Mouse (Mus musculus) cerebellum, postnatal 25 days (tissue): Measurements from ENCODE around the gene Folh1.
"Not testable (repeated sequence)": the region's sequence is repeated elsewhere in the genome, so short reads cannot be mapped to it uniquely, and the experiment has no call there.

ENCODE experiments used
- DNase-seq, 2 experiments: peaks; one replicate each; pipeline ENCODE4 v3.0.0; 2021; ENCODE audit warnings: mixed read lengths in 2 of 2

Gene Folh1

DNA sequence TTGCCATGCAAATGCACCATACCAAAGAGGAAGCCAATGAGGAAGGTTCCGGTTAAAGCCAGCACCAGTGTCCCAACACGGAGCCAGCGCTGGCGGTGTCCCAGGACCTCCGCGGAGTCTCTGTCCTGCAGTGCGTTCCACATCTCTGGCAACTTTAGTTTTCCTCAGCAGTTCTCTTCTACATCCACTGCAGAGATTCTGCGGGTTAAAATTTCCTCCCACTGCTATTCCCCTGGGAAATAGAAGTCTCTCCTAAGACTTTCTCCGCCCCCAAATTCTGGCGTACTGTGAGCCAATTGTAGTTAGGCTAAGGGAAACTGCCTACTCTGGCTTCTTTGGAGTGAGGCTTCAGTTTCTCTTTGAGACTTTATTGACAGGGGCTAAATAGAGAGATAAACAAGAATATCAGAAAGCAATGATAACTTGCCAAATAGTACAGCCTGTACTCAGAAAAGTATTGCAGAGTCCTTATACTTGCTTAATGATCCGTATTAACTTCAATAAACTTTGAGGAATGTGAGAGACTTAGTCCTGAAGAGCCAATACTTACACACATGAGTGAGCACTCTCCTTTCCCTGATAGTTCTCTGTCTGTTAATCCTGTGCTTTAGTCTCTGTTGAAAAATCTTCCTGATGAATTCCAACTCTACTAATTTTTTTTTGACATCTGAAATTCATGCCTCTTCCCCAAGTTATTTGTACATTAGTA is at the start of gene Folh1:
Gene Folh1 (minus strand): TSS at position 327 of the 709 bp plus-strand sequence.
- DNase-seq, result peak; percentile 15 to 47

DNA sequence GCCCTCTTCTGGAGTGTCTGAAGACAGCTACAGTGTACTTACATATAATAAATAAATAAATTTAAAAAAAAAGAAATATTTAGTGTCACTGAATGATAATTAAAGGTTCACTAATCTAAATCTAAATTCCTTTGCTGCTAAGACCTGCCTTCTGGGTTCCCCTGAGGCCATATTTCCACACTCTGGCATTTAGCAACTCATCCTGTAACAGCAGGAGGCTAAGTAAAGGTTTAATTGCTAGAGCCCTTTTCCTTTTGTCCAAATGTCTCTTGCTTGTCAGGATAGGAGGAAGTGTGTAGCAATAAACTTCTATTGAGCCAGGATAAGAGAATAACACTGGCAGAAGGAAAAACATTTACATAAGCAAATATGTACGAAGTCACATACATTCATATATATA is 40.7 kb upstream of the Folh1 start:
- no peak for DNase-seq

DNA sequence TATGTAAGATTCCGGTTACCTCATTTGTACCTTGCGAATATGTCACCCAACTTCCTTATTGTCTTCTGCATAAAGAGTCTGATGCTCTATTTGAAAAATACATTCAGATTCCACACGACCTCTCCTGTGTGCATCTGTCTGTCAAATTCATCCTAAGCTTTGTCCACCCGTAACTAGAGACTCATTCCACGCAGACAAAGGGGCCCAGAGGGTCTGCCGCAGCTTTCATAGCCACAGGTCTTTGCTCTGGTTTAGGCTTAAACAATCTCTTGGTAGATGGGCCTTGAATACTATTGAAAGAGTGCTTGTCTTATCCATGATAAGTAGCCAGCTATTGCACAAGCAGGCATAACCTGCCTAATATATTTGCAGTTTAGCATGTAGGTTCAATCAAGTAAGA is 40.0 kb upstream of the Folh1 start:
- not testable (repeated sequence) for DNase-seq

DNA sequence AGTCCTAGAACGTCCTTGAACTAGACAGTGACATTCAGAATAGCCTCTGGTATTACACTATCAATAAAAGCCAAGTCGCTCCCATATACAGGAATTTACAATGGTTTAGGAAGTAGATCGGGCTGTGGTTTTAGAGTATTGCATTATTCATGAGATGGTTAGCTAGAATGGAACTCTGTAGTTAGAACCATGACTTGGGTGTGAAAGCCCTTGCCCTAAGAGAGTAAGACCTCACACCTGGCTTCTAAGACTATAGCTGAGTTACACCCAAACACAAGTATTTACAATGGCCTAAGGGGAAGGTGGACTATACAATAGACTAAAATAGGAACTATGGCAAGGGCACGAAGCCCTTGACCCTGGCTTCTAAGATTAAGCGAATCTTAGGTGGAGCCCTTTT is 39.5 kb upstream of the Folh1 start:
- not testable (repeated sequence) for DNase-seq

DNA sequence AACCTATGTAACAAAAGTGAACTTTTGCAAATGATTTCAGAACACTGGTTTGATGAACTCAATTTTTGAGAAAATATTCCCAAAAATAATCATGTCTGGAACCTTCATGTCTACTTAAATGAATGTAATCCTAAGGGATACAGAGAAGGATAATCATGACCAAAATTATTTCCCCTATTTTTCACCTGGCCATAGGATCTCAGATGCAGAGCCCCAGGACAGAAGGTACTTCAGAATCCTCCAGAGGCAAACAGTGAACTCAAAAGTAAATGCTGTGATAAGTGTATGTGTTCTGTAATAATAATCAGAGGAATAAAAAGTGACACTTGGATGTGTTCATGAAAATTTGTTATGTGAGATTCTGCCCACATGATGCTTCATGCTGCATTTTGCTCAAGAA is 19.0 kb upstream of the Folh1 start, which contains the start of gene Vmn2r77:
Gene Vmn2r77 (plus strand): TSS at position 301 of the 400 bp plus-strand sequence.
- DNase-seq, result no peak

DNA sequence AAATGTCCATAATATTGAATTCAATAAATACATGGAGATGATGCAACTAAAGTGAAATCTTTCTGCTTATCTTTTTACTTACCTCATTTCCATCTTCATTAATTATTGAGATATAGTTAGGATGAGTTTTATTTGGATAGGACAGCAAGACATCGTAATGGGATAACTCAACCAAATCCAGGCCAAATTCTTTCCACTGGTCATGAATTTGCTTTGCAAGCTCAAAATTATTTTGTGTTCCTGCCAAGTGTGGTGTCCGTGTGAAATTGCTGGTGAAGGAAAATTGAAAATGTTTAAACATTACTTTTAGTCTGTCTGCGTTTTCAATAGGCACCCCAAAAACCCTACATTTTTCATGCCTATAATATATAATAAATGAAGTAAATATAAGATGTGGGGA is 4.1 kb downstream of the Folh1 start:
- no peak for DNase-seq

DNA sequence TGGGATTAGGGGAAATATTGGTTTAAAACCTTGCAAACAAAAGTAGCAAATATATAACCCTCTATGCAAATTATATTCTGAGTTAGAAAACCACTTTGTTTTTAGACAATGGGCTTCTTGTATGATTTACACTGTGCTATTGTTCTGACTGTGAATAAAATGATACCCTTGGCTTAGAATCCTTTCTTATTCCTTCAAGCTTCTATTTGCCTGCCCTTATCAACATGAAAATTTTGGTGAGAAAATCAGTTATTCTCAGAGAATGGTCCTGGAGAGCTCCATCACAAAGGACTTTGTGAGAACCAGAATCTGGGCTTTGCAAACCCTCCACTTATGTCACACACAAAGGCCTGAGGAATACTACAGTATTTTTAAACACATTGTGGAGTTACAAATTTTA is 11.1 kb downstream of the Folh1 start:
- no peak for DNase-seq

DNA sequence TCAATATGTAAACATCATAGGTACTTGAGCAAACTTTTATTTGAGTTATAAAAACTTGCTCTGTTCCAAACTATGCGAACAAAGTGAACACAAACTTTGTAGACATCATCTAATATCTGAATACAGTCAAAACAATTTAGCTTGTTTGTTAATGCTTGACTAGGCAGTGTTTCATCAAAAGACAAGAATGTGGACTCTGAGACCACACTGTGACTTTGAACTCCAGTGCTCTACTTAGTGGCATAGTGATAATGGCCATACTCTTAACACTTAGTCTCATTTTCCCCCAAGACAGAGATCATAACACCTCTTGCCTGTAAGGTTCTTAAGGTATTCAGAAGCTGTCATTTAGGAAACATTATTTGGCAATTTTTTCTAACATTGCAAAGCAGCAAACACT is 15.0 kb downstream of the Folh1 start:
- DNase-seq, result no peak

DNA sequence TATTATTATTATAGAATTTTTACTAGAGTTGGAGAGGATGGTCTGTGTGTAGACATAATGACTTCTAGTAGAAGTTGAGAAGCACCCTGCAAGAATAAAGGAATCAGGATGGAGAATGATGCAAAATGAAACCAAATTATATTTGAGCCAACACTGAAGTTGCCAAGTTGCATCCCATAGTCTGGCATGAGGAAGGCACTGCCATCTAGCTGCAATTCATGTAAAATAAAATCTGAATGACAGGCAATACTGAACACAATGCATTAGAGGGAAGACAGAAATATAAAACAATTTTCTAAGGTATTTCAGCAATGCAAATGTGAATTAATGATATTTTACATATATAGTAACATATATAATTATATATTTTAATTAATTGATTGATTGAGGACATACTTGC is 50.7 kb downstream of the Folh1 start:
- DNase-seq, result no peak

DNA sequence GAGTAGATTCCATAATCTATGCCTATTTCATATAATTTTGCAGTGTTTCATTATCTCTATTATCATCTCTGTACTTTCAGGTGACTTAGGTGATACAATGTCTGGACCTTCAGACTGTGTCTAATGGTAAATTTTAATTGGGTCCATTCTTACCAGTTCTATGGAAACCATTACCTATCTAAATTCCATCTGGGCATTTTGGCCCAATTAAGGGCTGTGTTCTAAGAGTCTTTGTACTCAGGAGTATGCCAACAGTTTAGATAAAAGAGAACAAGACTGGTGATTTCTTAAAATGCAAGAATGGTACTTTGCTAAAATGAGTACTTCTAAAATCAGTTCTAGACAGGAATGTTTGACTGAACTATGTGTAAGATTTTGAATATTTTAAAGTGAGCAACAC is 87.7 kb downstream of the Folh1 start, which contains the start of gene Olfr292:
Gene Olfr292 (plus strand): TSS at position 301 of the 400 bp plus-strand sequence.
- no peak for DNase-seq
